Mouse (Mus musculus) mature B cell (primary cell): Measurements from ENCODE around the gene Gm21822.
"Not testable (repeated sequence)": the region's sequence is repeated elsewhere in the genome, so short reads cannot be mapped to it uniquely, and the experiment has no call there.

Source experiments
- in situ Hi-C: fragments of 300-500 bp; cut with MboI; formaldehyde crosslinking; loops from 2 replicates; pipeline ENCODE4 v1.14.3; 2019

Gm21822 gene

GRCm38 (mm10) chrY:18654182-18654581 is at the start of gene Gm21822:
Gene Gm21822, plus strand, starts transcription at chrY:18654482.
- in situ Hi-C loops, result not testable (repeated sequence)
